Mouse (Mus musculus) urinary bladder, postnatal 14 days (tissue): ENCODE measurements around the gene Olfr1183.
"Not testable (repeated sequence)": the region's sequence is repeated elsewhere in the genome, so short reads cannot be mapped to it uniquely, and the experiment has no call there.

Experiments
- DNase-seq: peaks from one replicate; pipeline ENCODE4 v3.0.0; 2021; ENCODE audit warnings: low spot score

Gene Olfr1183

DNA sequence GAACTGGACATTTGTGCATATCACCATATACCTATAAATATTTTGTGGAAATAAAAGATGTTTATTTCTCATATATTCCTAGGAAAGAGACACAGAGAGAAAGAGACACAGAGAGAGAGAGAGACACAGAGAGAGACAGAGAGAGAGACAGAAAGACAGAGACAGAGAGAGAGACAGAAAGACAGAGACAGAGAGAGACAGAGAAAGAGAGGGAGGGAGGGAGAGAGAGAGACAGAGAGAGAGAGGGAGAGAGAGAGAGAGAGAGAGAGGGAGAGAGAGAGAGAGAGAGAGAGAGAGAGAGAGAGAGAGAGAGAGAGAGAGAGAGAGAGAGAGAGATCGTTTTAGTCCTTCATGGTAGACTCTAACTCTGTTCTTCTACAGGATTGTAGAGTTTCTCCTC lies at the start of gene Olfr1183:
TSS of gene Olfr1183 (plus strand) at position 301 of the 400 bp plus-strand sequence.
- DNase-seq = not testable (repeated sequence)

DNA sequence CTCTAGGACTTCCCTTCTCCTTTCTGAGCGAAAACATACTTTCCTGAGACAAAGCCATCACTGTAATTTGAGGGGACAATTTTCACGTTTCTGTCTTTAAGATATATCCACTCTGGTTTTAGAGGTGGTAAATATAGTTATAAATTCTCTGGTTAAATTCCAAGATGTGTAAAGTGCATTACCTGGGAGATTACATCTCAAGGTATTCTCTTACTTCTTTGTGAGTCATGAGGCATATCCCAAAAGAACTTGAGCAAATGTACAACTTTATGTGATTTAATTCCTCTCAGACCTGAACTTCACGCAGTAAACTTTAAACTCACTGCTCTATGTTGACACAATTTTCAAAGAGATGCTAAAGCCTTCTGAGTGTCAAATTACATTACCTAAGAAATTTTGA lies 48.3 kb upstream of the Olfr1183 start, which contains the start of gene Olfr1179:
TSS of gene Olfr1179 (minus strand) at position 101 of the 400 bp plus-strand sequence.
- DNase-seq = no peak

DNA sequence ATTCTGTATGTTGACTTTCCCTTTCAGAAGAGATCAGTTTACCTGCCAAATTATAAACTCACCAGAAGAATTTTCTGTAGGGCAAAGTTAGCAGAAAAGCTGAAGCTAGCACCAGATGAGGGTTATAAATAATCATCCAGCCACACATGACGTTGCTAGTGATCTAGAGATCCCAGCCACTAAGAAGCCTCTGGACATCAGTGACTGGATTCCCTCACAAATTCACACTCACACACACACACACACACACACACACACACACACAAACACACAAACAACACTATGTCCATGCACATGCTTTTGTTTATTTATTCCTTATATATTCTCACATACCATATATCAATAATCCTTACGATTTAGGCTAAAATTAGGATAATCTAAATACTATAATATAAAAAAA lies 35.6 kb upstream of the Olfr1183 start, which contains the start of gene Olfr1180:
TSS of gene Olfr1180 (minus strand) at position 101 of the 400 bp plus-strand sequence.
- no peak for DNase-seq

DNA sequence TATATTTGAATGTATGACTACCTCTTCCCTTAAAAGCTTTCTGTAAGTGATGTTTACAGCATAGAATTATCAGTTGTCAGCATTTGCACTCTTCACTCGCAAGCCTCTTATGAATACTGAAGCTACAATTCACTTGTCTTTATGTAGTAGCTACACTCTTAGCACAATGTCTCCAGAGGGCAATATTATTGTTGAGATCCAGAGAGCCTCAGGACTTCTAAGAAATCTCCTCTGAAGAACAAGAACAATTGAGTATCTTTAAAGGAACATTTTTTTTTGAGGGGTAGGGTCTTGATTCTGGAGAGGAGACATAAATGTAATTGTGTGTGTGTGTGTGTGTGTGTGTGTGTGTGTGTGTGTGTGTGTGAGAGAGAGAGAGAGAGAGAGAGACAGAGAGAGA lies 28.6 kb upstream of the Olfr1183 start, which contains the start of gene Olfr1181:
TSS of gene Olfr1181 (minus strand) at position 101 of the 400 bp plus-strand sequence.
- no peak for DNase-seq

DNA sequence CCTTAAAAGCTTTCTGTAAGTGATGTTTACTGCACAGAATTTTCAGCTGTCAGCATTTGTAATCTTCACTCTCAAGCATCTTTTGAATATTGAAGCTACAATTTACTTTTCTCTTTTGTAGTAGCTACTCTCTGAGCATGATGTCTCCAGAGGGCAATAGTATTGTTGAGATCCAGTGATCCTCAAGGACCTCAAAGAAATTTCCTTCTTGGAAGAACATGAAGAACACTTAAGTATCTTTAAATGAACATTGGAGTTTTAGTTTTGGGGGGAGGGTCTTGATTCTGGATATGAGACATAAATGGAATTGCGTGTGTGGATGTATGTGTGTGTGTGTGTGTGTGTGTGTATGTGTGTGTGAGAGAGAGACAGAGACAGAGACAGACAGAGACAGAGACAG lies 5.6 kb upstream of the Olfr1183 start, which contains the start of gene Gm13757:
TSS of gene Gm13757 (minus strand) at position 101 of the 400 bp plus-strand sequence.
- DNase-seq = no peak

DNA sequence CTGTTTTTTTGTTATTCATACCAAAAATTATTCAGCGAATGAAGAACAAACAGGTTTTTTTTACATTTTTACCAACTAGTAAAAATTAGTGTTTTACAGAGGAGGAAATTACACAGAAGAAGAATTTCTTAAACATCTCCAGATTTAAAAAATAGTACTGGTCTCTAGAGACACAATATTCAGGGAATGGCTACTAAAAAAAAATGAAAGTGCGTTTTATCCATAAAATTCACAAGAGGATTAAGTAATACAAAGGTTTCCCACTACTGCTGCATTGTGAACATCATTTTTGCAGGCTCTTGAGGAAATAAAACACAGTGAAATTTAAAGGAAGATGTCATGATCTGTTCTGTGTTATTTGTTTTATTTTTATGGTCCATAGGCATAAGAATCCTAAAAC lies 28.6 kb downstream of the Olfr1183 start, which contains the start of gene Olfr1184:
TSS of gene Olfr1184 (plus strand) at position 301 of the 400 bp plus-strand sequence.
- DNase-seq = no peak

DNA sequence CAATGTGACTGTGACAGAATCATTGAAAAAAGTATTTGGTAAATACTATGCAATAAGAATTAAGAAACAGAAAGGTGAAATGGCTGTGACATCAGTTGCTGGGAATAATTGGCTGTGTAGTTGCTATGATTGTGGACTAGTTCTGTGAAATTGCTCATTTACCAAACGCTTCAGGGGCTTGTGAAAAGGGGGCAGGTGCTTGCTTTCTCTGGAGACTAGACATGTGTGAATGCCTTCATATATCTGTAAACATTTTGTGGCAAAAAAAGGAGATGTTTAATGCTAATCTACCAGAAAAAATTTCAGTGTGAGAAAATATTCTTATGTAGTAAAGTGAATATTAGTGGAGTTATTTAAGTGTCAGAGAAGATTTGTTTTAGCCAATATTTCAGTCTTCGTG lies 38.4 kb downstream of the Olfr1183 start, which contains the start of gene Olfr1185-ps1:
TSS of gene Olfr1185-ps1 (plus strand) at position 301 of the 400 bp plus-strand sequence.
- no peak for DNase-seq

DNA sequence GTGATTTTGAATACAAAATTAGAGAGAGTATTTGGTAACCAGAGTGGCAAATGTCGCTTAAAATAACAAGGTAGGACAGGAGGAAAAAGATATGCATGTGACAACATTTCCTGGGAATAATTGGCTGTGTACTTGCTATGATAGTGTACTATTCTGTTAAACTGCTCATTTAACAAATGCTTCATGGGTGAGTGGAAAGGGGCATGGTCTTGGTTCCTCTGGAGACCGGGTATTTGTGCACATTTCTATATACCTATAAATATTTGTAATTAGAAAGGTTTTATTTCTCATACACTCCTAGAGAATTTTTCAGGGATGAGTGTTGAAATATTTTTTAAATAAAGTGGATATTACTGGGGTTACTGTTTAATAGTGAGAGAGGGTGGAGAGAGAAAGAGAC lies 63.6 kb downstream of the Olfr1183 start, which contains the start of gene Olfr1186:
TSS of gene Olfr1186 (plus strand) at position 301 of the 400 bp plus-strand sequence.
- DNase-seq = no peak
